Mouse (Mus musculus): Measurements from ENCODE around the gene Slc16a5.

The Slc16a5 gene

GRCm38 (mm10) chr11:115462243-115462891, at the start of gene Slc16a5:
TSS of gene Slc16a5 (plus strand) at chr11:115462474.
- no peak for DNase-seq (ENCODE audit: low read depth, low spot score)

- DNase-seq (ENCODE audit: low read depth, low spot score) = peak; percentile 98
Measured at GRCm38 (mm10) chr11:115419531-115420237, 42.6 kb upstream of the Slc16a5 start, which contains the start of the genes Atp5h and Kctd2. TSS of gene Atp5h (minus strand) at chr11:115419962. TSS of gene Kctd2 (plus strand) at chr11:115420128.

GRCm38 (mm10) chr11:115420336-115421190, 41.7 kb upstream of the Slc16a5 start:
- DNase-seq (ENCODE audit: low read depth, low spot score) = peak; percentile 45

DNA sequence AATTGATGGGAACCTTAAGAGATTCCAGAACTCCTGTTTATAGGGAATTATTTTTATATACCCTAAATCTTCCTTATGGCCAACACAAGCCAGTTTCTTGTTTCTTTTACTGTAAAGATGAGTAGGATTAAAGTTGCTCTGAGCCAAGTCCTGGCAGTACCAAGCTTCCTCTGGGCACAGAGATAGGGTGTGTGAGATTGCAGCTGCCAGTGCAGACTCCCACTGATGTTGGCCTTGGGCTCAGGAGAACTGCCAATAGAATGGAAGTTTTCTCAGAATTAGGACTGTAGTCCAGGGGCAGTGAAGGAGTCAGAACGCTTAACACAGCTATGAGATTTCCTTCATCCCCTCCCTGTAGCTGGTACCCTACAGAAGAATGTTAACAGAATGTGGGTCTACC, 40.9 kb upstream of the Slc16a5 start:
- DNase-seq (ENCODE audit: low read depth, low spot score) = no peak

GRCm38 (mm10) chr11:115421972-115422371, 40.3 kb upstream of the Slc16a5 start:
- no peak for DNase-seq (ENCODE audit: low read depth, low spot score)

DNA sequence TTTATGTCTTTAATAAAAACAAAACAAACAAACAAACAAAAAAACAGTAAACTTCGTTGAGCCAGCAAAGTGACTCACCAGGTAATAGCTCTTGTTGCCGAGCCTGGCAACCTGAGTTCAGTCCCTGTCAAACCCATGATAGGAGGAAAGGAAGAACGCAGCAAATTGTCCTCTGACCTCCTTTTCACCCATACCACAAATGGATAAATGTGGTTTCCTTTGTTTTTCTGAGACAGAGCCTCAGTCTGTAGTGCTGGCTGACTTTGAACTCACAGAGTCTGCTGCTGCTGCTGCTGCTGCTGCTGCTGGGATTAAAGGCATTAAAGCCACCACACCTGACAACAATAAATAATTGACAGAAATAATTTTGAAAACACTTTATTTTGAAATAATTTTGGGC, 39.2 kb upstream of the Slc16a5 start:
- DNase-seq (ENCODE audit: low read depth, low spot score) = no peak

GRCm38 (mm10) chr11:115424666-115425065, 37.6 kb upstream of the Slc16a5 start:
- no peak for DNase-seq (ENCODE audit: low read depth, low spot score)

- DNase-seq (ENCODE audit: low read depth, low spot score) = no peak
Measured at GRCm38 (mm10) chr11:115425671-115426070, 36.6 kb upstream of the Slc16a5 start.

DNA sequence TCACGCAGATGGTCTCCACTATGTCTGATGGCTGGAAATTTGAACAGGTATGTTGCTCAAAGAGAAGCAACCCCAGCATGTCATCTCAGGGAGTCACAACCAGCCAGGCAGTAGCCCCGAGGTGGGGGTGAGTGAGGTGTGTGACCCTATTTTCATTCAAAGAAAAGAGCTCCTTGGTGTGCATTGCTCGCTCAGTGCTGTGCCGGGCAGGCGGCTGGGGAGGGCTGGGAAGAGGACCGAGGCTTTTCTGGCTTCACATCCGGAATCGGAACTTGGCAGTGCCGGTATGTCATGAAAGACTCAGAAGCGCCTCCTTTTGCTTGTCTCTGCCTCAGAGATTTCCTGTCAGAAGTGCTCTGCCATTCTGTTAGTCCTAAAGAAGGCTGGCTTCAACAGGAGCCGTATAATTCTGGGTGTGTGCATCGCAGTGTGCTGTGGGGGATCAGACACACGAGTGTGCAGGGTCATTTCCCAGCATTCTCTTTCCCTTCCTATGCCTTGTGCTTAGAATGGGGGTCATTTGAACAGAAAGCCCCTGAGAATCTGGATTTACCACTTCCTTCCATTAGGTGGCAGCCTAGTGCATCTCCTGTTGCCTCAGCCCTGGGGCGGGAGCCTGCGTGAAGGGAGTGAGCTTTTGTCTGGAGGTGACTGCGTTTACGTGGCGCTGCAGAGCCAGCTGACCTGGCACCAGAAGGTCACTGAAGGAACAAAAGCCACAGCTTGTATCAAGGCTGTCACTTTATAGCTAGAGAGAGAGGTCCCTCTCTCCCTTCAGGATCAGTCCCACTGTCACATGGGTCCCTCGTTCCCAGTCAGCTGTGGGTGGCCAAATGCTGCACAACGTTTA, 34.6 kb upstream of the Slc16a5 start:
- DNase-seq (ENCODE audit: low read depth, low spot score) = peak; percentile 89

- DNase-seq (ENCODE audit: low read depth, low spot score) = no peak
Measured at GRCm38 (mm10) chr11:115429307-115429706, 33.0 kb upstream of the Slc16a5 start.

DNA sequence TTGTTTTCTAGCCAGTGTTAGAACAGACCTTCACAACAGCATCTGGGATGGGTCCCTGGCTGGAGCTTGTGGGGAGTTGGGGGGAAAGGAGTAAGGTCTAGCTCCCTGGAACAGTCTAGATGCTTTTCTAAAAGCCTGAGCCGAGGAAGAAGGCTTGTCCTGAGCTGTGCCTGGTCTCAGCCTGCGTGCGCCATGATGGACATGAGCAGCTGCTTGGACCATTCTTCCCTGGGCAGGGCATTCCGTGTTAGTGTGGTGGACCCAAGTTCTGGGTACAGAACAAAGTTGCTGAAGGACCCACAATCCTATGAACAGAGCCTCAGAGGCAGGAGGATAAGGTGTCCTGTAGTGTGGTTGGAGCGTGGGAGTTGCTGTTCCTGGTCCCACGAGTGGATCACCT, 31.7 kb upstream of the Slc16a5 start:
- no peak for DNase-seq (ENCODE audit: low read depth, low spot score)

GRCm38 (mm10) chr11:115432814-115433213, 29.5 kb upstream of the Slc16a5 start:
- no peak for DNase-seq (ENCODE audit: low read depth, low spot score)

DNA sequence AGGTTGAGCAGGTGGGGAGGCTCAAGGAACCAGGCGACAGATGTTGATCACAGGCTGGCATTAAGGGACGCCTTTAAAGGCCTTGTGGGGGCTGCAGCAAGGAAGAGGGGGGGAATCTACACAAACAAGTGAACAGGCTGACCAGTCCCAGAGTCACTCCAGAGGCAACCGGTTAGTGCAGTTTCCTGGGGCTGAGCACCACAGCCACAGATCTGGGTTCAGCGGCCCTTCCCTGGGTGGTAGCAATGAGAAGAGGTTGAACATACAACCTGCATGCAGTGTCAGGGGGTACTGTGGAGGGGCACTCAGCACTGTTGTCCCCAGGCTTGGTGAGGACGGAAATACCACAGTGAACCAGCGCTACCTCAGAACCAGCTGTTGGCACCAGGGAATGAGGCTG, 28.9 kb upstream of the Slc16a5 start:
- DNase-seq (ENCODE audit: low read depth, low spot score) = no peak

- peak; percentile 34 for DNase-seq (ENCODE audit: low read depth, low spot score)
Measured at GRCm38 (mm10) chr11:115435596-115436337, 26.5 kb upstream of the Slc16a5 start.

- DNase-seq (ENCODE audit: low read depth, low spot score) = no peak
Measured at GRCm38 (mm10) chr11:115437571-115438122, 24.6 kb upstream of the Slc16a5 start.

DNA sequence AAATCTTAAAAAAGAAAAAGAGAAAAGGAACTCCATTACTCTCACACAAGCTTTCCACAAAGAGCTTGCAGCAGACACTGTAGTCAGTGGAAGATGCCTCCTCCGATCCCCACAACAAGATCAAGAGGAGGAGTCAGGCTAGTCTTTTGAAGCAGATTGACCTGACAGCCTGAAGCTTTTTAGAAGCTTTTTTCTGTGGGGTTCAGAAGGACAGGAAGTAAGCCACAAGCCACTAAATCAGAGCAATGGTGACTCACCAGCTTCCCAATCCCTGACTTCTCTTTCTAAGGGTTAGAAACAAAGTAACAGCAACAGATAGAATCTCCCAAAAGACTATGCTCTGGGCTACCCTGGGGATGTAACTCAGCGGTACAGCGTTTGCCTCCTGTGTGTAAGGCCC, 22.9 kb upstream of the Slc16a5 start:
- DNase-seq (ENCODE audit: low read depth, low spot score) = no peak

DNA sequence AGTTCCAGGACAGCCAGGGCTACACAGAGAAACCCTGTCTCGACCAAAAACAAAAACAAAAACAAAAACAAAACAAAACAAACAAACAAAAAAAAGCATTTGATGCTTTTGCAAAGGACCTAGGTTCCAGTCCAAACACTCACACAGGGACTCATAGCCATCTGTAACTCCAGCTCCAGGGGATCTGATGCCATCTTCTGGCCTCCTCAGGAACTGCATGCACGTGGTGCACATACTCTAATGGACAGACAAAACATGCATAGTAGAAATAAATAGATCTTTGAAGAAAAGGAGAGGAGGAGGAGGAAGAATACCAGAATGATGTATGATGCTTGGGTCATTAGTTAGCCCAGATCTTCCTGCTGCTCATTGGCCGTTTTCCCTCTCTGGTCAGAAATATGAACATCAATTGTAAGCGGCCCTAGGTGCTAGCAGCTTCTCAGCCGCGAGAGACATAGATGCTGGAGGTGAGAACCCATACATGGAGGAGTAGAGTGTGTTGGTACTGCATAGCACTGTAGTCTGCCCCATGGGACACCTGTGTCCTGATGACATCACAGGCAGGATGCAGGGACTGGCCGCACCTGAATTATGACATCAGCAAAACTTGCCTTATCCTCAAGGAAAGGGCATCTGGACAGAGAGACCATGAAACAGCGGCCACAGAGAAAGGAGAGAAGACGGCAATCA, 22.2 kb upstream of the Slc16a5 start, which contains the start of gene Trim80:
Gene Trim80 (plus strand): TSS at position 640 of the 690 bp plus-strand sequence.
- DNase-seq (ENCODE audit: low read depth, low spot score) = no peak

DNA sequence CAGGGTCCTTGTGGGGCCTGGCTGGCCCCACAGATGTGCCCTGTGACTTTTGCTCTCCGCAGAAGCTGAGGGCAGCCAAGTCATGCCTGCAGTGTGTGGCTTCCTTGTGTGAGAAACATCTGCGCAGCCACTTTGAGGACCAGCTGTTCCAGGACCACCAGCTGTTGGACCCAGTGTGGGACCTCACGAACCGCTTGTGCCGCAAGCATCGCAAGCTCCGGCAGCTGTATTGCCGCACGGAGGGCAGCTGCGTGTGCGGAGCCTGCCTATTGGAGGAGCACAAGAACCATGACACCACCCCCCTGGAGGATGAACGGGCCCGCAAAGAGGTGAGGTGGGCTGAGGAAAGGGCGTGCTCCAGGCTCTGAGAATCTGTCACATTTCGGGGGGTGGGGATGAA, 20.9 kb upstream of the Slc16a5 start:
- peak; percentile 44 for DNase-seq (ENCODE audit: low read depth, low spot score)

- no peak for DNase-seq (ENCODE audit: low read depth, low spot score)
Measured at GRCm38 (mm10) chr11:115446906-115447305, 15.4 kb upstream of the Slc16a5 start.

Data from forelimb bud, embryonic 11.5 days (tissue).